Mouse (Mus musculus) ES-E14 (cell line): ENCODE measurements around the gene Nxn. TPM values are rescaled to one million over a fixed set of nuclear protein-coding genes. Genes with fewer than 3 reads are reported as not detected.
A peak's percentile ranks its signal among the peaks of the same experiment; 100 is the strongest.

Source experiments
- DNase-seq: peaks from one replicate; pipeline ENCODE4 v3.0.0-alpha.2; 2013; ENCODE audit warnings: low read depth, low spot score
- H3K27ac ChIP-seq: 2 replicates; pipeline ENCODE4 v1.5.1; 2012; ENCODE audit warnings: low read depth, mild to moderate bottlenecking, low read length, moderate library complexity, mixed read lengths; ENCODE audit not compliant: poor library complexity, insufficient read depth, severe bottlenecking
- H3K36me3 ChIP-seq: 2 replicates; pipeline ENCODE4 v1.6.1; 2012; ENCODE audit warnings: mild to moderate bottlenecking, low read length, moderate library complexity, mixed read lengths; ENCODE audit not compliant: control insufficient read depth, poor library complexity, insufficient read depth, severe bottlenecking
- H3K4me1 ChIP-seq, 2 experiments: fragments of 150-350 bp in 1 of 2; sonication (generic) in 1 of 2; 2 replicates each; pipeline ENCODE4 v1.6.1; 2012; ENCODE audit warnings: low read length in 2 of 2, mild to moderate bottlenecking in 1 of 2, mixed read lengths in 1 of 2; ENCODE audit not compliant: control insufficient read depth in 2 of 2, insufficient read depth in 2 of 2, poor library complexity in 1 of 2
- H3K4me3 ChIP-seq, 2 experiments: fragments of 150-350 bp in 1 of 2; sonication (generic) in 1 of 2; 2 replicates each; pipeline ENCODE4 v1.5.1; 2012; ENCODE audit warnings: low read length in 2 of 2, low read depth in 1 of 2, mild to moderate bottlenecking in 1 of 2, mixed read lengths in 1 of 2; ENCODE audit not compliant: insufficient read depth in 1 of 2, poor library complexity in 1 of 2, severe bottlenecking in 1 of 2
- H3K9ac ChIP-seq: 2 replicates; pipeline ENCODE4 v1.6.1; 2012; ENCODE audit warnings: low read depth, mild to moderate bottlenecking, low read length, mixed read lengths; ENCODE audit not compliant: poor library complexity, insufficient read depth, severe bottlenecking
- H3K9me3 ChIP-seq: fragments of 150-350 bp; sonication (generic); 2 replicates; pipeline ENCODE4 v1.6.1; 2012; ENCODE audit warnings: low read depth, mild to moderate bottlenecking, low read length; ENCODE audit not compliant: control insufficient read depth, insufficient read depth
- CHD2 ChIP-seq: IDR thresholded peaks from 2 replicates; pipeline ENCODE4 v1.6.1; 2014; ENCODE audit warnings: mild to moderate bottlenecking, low read depth, low read length, inconsistent platforms
- HCFC1 ChIP-seq: IDR thresholded peaks from 2 replicates; pipeline ENCODE4 v1.6.1; 2012; ENCODE audit warnings: low read length, inconsistent platforms, borderline replicate concordance; ENCODE audit not compliant: insufficient read depth
- MAFK ChIP-seq: IDR thresholded peaks from 2 replicates; pipeline ENCODE4 v1.6.1; 2014; ENCODE audit warnings: mild to moderate bottlenecking, low read depth, low read length, inconsistent platforms; ENCODE audit not compliant: insufficient read depth
- ZC3H11A ChIP-seq: IDR thresholded peaks from 2 replicates; pipeline ENCODE4 v1.6.1; 2012; ENCODE audit warnings: low read depth, mild to moderate bottlenecking, inconsistent platforms, low read length, borderline replicate concordance
- ZNF384 ChIP-seq: IDR thresholded peaks from 2 replicates; pipeline ENCODE4 v1.6.1; 2012; ENCODE audit warnings: low read depth, low read length, inconsistent platforms
- in situ Hi-C, 2 experiments: fragments of 600-800 bp; cut with MboI; formaldehyde crosslinking; loops; one replicate each; pipeline ENCODE4 v1.15.1; 2025; ENCODE audit warnings: low sequenced_read_pairs in 2 of 2, inconsistent platforms in 1 of 2; ENCODE audit not compliant: unreplicated experiment in 2 of 2
- total RNA-seq: library from RNA; depleted of rRNA; stranded (reverse); fragments of 300-350 nt; gene quantifications from 2 replicates; pipeline ENCODE4 v1.2.3, GENCODE M21; 2012

Nxn gene
- total RNA-seq, 1 experiment: 48.0 TPM

GRCm38 (mm10) chr11:76366720-76367119, 32.2 kb downstream of the Nxn start:
- in situ Hi-C loops: no loop called here
- Histone ChIP-seq H3K4me1 (peaks cover 6 to 23% of the 10 kb centered on the region in 2 experiments), H3K27ac (no peak overlapping the region), H3K9me3 (no peaks in the 10 kb centered on the region), H3K4me3 (peak overlapping the region; percentile 6 to 19), H3K9ac (peak overlapping the region; percentile 47; the same call in 1 of the 2 replicates), H3K36me3 (no peaks in the 10 kb centered on the region)
- no peak for DNase-seq
- no peak for TF ChIP-seq MAFK

GRCm38 (mm10) chr11:76364038-76364437, 34.9 kb downstream of the Nxn start:
- TF ChIP-seq CHD2 (no peak), HCFC1 (no peak), ZNF384 (0 out of 2 replicates have a peak, but pooled peaks have one; percentile 15)
- in situ Hi-C loops: no loop called here
- Histone ChIP-seq H3K4me1 (peaks cover 6 to 27% of the 10 kb centered on the region in 2 experiments), H3K9me3 (no peaks in the 10 kb centered on the region), H3K27ac (peak overlapping the region; percentile 22; the same call in 1 of the 2 replicates), H3K4me3 (no peak overlapping the region), H3K36me3 (no peaks in the 10 kb centered on the region), H3K9ac (no peak overlapping the region)
- DNase-seq: no peak

DNA sequence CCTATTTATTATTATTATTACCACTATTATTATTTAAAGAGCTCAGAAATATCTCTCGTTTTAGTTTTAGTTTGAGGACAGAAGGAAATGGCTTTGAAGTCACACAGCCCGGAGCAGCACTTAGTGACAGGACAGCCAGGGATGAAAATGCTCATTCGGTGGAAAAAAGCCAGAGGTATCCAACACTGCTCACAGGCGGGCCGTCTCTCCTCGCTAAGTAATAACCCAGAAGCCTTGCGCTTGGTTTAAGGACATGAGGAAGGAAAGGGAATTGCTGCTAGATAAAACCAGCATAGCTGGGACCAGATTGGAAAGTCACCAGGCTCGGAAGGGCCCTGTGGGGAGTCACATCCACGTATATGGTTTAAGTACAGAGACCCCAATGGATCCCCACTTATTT, 35.3 kb downstream of the Nxn start:
- Histone ChIP-seq H3K9ac (no peak overlapping the region), H3K9me3 (no peaks in the 10 kb centered on the region), H3K4me1 (peaks cover 6 to 27% of the 10 kb centered on the region in 2 experiments), H3K36me3 (no peaks in the 10 kb centered on the region), H3K27ac (peak overlapping the region; percentile 22; the same call in 1 of the 2 replicates), H3K4me3 (no peak overlapping the region)
- no peak for DNase-seq
- in situ Hi-C loops: no loop called here
- TF ChIP-seq ZC3H11A (no peak), CHD2 (no peak), HCFC1 (no peak), ZNF384 (no peak), MAFK (no peak)

- H3K27ac ChIP-seq: no peak overlapping the region; the same call in 1 of the 2 replicates
- in situ Hi-C loops: no loop called here
- H3K4me1 ChIP-seq: peaks cover 6 to 27% of the 10 kb centered on the region in 2 experiments
- no peak for DNase-seq
- H3K9me3 ChIP-seq: no peaks in the 10 kb centered on the region
- no peaks in the 10 kb centered on the region for H3K36me3 ChIP-seq
- no peak overlapping the region for H3K9ac ChIP-seq
- TF ChIP-seq ZNF384 (no peak), ZC3H11A (no peak), HCFC1 (no peak), CHD2 (no peak), MAFK (no peak)
- H3K4me3 ChIP-seq: no peak overlapping the region
Measured at GRCm38 (mm10) chr11:76363178-76363577, 35.8 kb downstream of the Nxn start.

DNA sequence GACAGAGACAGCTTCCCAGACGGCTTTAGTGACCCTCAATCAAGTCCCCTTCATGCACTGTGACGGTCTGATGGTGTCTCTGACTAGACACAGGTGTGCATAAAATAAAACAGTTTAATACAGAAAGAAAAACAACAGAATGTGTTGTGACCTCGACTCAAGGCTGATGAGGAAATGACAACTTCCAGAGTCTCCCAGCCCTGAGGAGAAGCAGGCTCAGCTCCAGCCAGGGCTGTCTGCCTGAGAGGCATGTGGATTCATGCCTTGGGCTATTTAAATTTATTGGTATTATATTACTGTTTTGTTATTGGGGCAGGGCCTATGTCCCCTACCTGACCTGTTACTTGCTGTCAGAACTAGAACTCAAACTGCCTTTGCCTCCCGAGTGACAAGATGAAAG, 37.5 kb downstream of the Nxn start:
- Histone ChIP-seq H3K36me3 (no peaks in the 10 kb centered on the region), H3K4me1 (peaks cover 12 to 26% of the 10 kb centered on the region in 2 experiments), H3K4me3 (no peak overlapping the region), H3K27ac (no peak overlapping the region), H3K9ac (no peak overlapping the region), H3K9me3 (no peaks in the 10 kb centered on the region)
- TF ChIP-seq MAFK (no peak), ZNF384 (no peak), HCFC1 (no peak), CHD2 (no peak), ZC3H11A (no peak)
- in situ Hi-C loops: no loop called here
- no peak for DNase-seq
